Mouse (Mus musculus): ENCODE measurements around the gene Kif5c.

GRCm38 (mm10) chr2:49648344-49648743 is 29.2 kb downstream of the Kif5c start:
- no peak for TF ChIP-seq CTCF (IDR thresholded peaks at IDR 0.05; ENCODE audit: insufficient read depth, low read depth, low read length)
- no peak for TF ChIP-seq POLR2A (IDR thresholded peaks at IDR 0.05; ENCODE audit: insufficient read depth, low read depth, low read length)

Measured in olfactory bulb, adult 2 months (tissue).